Mouse (Mus musculus) G1E (cell line): ENCODE measurements around the gene Olfr69.
"Not testable (repeated sequence)": the region's sequence is repeated elsewhere in the genome, so short reads cannot be mapped to it uniquely, and the experiment has no call there.

Source experiments
- CTCF ChIP-seq: IDR thresholded peaks from 2 replicates; pipeline ENCODE4 v1.5.1; 2012; ENCODE audit warnings: low read depth, low read length, inconsistent platforms, mixed read lengths
- GATA2 ChIP-seq: IDR thresholded peaks from 2 replicates; pipeline ENCODE4 v1.6.1; 2012; ENCODE audit warnings: low read depth, low read length, inconsistent platforms, borderline replicate concordance

- not testable (repeated sequence) for TF ChIP-seq CTCF, GATA2
These were observed 41.8 kb upstream of the Olfr69 start for GRCm38 (mm10) chr7:103813152-103813551.
